In the genomic region with DNA sequence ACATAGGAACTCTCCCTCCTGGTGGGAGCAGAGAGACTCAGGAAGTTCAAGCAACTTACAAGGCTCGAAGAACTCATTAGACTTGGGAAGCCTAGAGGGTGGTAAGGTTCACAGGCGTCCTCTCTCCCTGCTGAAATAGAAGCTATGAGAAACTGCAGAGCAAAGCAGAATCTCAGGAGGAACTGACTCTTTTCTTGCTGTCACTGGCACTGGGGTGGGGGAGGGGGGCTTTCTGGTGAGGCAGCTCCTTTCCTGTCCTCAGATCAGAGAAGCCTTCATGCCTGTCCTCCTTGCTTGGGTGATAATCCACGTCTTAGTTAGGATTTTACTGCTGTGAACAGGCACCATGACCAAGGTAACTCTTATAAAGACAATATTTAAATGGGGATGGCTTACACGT, we compare ENCODE assay signal across 1 mouse cellular context.
TF ChIP-seq lines count a peak whose summit lies in the region.

No protein-coding gene starts in this region.

TF ChIP-seq in MEL, 35 proteins besides CTCF, POLR2A, EP300 and RAD21:
- TF ChIP-seq ZC3H11A (IDR thresholded peaks at IDR 0.05; ENCODE audit: low read depth, low read length) (no peak), HCFC1 (IDR thresholded peaks at IDR 0.05; ENCODE audit: low read depth, low read length) (no peak), USF2 (IDR thresholded peaks at IDR 0.05; ENCODE audit: borderline replicate concordance in 1 of 2, insufficient read depth in 1 of 2, low read depth in 1 of 2, low read length in 2 of 2) (no peak), NRF1 (IDR thresholded peaks at IDR 0.05; ENCODE audit: insufficient read depth, low read depth, low read length, poor library complexity, severe bottlenecking) (no peak), MYB (IDR thresholded peaks at IDR 0.05; ENCODE audit: low read depth, low read length) (no peak), GABPA (IDR thresholded peaks at IDR 0.05; ENCODE audit: low read depth, low read length) (no peak), GATA1 (IDR thresholded peaks at IDR 0.05; ENCODE audit: low read depth, low read length) (no peak), POLR2AphosphoS2 (IDR thresholded peaks at IDR 0.05; ENCODE audit: low read length) (no peak), MAFK (IDR thresholded peaks at IDR 0.05; ENCODE audit: borderline replicate concordance, low read depth, low read length) (no peak), JUND (IDR thresholded peaks at IDR 0.05; ENCODE audit: low read depth, low read length) (no peak), USF1 (IDR thresholded peaks at IDR 0.05; ENCODE audit: low read depth, low read length) (no peak), MAZ (IDR thresholded peaks at IDR 0.05; ENCODE audit: low read depth, low read length) (no peak), TBP (IDR thresholded peaks at IDR 0.05; ENCODE audit: low read depth, low read length) (no peak), ELF1 (IDR thresholded peaks at IDR 0.05; ENCODE audit: low read depth, low read length) (no peak)
TF ChIP-seq in MEL: peak in this region for 0.
